Mouse (Mus musculus) cerebellum, postnatal 36 days (tissue): ENCODE data around the gene Slc18b1.

ENCODE experiments used
- DNase-seq, 2 experiments: peaks; one replicate each; pipeline ENCODE4 v3.0.0; 2021 to 2022; ENCODE audit warnings: mixed read lengths in 2 of 2

Gene Slc18b1

GRCm38 (mm10) chr10:23811635-23812437 is 15.1 kb downstream of the Slc18b1 start:
- peak; percentile 61 to 73 for DNase-seq

- no peak for DNase-seq
These were observed 15.6 kb downstream of the Slc18b1 start for GRCm38 (mm10) chr10:23812438-23812759.

DNA sequence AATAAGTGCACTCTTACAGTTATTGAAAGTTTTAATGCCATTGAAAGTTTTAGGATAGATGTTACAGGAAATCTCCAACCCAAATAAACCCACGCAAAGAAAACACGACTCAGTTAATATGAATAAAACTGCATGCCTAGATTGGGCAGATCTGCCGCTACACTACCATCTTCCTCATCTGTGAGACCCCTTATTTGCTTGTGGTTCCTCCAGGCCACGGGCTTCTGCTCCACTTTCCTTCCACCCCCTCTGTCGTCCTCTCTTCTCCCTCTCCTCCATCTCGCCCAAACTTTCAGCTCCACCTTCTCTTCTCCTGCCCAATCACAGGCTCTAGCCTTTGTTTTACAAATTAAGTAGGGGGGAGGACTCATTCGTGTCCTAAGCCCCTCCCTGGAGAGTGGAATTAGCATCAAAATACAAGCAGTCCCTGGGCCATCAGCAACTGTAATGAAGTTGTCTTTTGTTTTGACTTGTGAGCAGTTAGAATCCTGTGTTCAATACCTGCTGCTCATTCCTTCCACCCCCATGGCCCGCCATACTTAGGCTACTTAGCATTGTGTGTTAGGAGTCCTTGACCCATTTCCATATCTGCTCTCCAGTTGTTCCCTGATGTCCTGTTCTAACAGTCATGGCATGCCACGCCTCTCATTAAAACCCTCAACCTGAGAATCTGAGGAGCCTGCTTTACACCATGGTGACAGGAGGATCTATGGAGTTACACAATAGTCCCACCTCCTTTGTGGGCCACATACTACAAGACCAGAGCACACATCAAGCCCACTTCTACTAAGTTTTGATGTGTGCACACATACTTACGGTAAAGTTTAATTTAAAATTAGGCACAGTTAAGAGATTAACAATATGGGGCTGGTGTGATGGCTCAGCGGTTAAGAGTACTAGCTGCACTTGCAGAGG is 16.3 kb downstream of the Slc18b1 start:
- DNase-seq = no peak

- peak; percentile 71 to 82 for DNase-seq
These were observed 18.4 kb downstream of the Slc18b1 start for GRCm38 (mm10) chr10:23815168-23815567.

DNA sequence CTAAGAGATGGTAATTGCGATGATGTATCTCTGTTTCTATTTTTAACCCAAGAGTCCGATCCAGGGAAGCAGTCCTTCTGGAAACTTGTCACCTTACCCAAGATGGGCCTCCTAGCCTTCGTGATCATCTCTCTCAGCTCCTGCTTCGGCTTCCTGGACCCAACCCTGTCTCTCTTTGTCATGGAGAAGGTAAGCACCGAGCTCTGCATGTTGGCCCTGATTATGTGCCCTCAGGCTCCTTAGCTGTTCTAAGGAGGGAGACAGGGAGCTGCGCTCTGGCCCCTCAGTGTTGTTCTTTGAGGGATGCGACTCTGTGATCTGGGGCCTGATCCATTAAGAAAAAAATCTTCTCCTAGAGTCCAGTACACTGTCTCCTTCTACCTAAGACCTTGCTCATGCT is 19.5 kb downstream of the Slc18b1 start:
- no peak for DNase-seq

- no peak for DNase-seq
These were observed 29.7 kb downstream of the Slc18b1 start for GRCm38 (mm10) chr10:23826516-23826915.

DNA sequence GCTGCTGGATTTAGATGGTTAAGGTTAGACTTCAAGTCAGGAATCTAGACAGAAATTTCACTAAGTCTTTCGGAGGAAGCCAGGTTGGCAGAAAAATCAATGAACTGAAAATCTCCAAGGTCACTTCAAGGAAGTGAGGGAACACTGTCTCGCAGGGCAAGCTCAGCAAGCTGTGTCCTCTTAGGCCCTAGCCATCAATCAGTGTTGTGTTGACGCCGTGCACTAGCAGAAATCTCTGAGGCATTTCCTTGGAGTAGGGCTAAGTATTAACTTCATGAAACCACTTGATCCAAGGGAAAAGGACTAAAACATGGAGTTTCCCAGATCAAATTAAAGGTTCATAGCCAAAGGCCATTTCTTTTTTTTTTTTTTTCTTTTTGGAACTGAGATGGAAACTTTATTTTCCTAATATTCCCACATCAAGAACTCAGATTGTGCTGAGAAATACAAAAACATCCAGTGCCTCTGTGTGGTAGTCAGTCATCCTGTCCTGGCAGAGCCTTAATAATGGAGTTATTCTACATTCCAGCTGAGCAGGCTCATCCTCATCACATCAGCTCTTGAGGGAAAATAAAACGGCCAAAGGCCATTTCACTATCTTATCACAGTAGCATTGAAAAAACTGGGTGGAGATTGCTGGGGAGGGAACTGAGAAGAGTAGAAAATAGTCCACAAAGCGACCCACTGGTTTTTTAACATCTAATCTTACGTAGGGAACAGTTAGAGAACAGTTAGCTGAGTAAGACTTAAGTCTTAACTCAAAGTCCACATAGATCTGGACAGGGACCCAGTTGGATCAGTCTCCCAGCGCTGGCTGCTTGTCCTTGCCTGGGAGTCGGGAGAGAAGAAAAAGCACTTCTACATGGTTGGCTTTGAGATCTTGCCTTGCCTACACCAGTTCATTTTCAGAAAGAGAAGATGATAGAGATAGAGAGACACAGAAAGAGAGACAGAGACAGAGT is 39.5 kb downstream of the Slc18b1 start:
- no peak for DNase-seq

- DNase-seq = no peak
These were observed 40.3 kb downstream of the Slc18b1 start for GRCm38 (mm10) chr10:23837115-23837514.

DNA sequence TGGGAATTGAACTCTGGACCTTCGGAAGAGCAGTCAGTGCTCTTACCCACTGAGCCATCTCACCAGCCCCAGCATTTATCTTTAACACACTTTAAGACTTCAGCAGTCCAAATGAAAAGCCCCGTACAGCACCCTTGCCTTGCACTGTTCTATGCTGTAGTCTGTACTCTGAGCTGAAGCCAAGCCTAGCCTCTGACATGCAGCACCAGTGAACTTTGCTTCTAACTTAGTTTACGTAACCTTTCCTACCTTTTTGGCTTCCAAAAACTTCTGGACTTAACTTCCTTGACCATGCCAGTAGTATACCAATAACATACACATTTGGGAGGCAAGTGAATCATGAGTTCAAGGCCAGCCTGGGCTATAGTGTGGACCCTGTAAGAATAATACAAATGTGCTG is 42.1 kb downstream of the Slc18b1 start:
- no peak for DNase-seq

DNA sequence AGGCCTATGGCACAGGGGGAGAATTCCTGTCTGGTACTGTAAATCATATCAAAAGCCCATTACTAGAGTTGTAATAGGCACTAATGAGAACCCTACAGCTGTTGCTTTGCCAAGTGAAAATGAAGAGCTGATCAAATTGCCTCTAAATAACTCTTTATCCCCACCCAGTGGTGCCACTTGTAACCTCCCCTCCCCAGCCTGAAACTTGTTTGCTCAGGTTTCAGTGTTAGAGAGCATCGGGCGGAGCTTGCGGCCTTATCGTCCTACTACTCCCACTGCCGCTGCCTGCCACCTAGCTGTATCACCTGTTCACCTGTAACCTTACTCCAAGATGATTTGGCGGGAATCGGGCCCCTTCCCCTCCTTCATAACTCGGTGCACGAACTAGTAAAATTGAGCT is 42.6 kb downstream of the Slc18b1 start:
- DNase-seq = no peak

DNA sequence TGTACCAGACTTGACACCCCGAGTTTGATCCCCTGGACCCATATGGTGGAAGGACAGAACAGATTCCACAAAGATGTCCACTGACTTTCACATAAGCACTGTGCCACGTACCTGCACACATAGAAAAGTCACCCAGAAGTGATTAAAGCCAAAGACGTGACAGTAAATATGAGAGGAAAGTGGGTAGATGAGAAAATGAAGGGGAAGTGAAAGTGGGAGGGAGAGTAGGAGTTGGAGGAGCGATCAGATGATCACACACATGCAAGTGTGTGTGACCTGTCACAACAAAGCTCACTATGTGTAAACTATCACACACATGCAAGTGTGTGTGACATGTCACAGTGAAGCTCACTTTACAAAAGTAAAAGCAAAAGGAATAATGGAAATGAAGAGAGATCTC is 43.7 kb downstream of the Slc18b1 start:
- DNase-seq = no peak

GRCm38 (mm10) chr10:23851228-23851912 is 54.6 kb downstream of the Slc18b1 start, which contains the start of gene Vnn3:
Gene Vnn3 (plus strand): TSS chr10:23851462.
- no peak for DNase-seq

GRCm38 (mm10) chr10:23852096-23852495 is 55.3 kb downstream of the Slc18b1 start:
- DNase-seq = no peak

- no peak for DNase-seq
These were observed 67.9 kb downstream of the Slc18b1 start for GRCm38 (mm10) chr10:23864362-23865312.
